Mouse (Mus musculus): Measurements from ENCODE around the gene Prpf8.

Gene Prpf8

GRCm38 (mm10) chr11:75508162-75508561, 21.5 kb downstream of the Prpf8 start:
- in situ Hi-C loops (cut with MboI): no loop called here

GRCm38 (mm10) chr11:75508904-75509303, 22.3 kb downstream of the Prpf8 start:
- in situ Hi-C loops (cut with MboI): no loop called here

- in situ Hi-C loops (cut with MboI): no loop called here
Observed at GRCm38 (mm10) chr11:75509741-75510626, 23.4 kb downstream of the Prpf8 start, which contains the start of gene Rilp. Gene Rilp (plus strand): TSS chr11:75510094.

- in situ Hi-C loops (cut with MboI): no loop called here
Observed at GRCm38 (mm10) chr11:75510627-75510993, 24.0 kb downstream of the Prpf8 start.

- in situ Hi-C loops (cut with MboI): no loop called here
Observed at GRCm38 (mm10) chr11:75511213-75511612, 24.6 kb downstream of the Prpf8 start.

- in situ Hi-C loops (cut with MboI): no loop called here
Observed at GRCm38 (mm10) chr11:75512301-75513018, 25.8 kb downstream of the Prpf8 start.

- in situ Hi-C loops (cut with MboI): no loop called here
Observed at GRCm38 (mm10) chr11:75513336-75513735, 26.7 kb downstream of the Prpf8 start, which contains the start of gene Scarf1. Gene Scarf1 (plus strand): TSS chr11:75513540.

GRCm38 (mm10) chr11:75515186-75515585, 28.6 kb downstream of the Prpf8 start:
- in situ Hi-C loops (cut with MboI): no loop called here

GRCm38 (mm10) chr11:75519834-75520633, 33.4 kb downstream of the Prpf8 start:
- in situ Hi-C loops (cut with MboI): no loop called here

- in situ Hi-C loops (cut with MboI): no loop called here
Observed at GRCm38 (mm10) chr11:75521609-75522008, 35.0 kb downstream of the Prpf8 start.

GRCm38 (mm10) chr11:75522793-75523192, 36.2 kb downstream of the Prpf8 start:
- in situ Hi-C loops (cut with MboI): no loop called here

- in situ Hi-C loops (cut with MboI): no loop called here
Observed at GRCm38 (mm10) chr11:75525531-75526125, 39.0 kb downstream of the Prpf8 start.

GRCm38 (mm10) chr11:75526943-75527342, 40.3 kb downstream of the Prpf8 start:
- in situ Hi-C loops (cut with MboI): no loop called here

GRCm38 (mm10) chr11:75529771-75530170, 43.2 kb downstream of the Prpf8 start:
- in situ Hi-C loops (cut with MboI): loop anchor here (5.0 kb wide), 1 partner anchor 38 kb away; no protein-coding TSS in a partner anchor

GRCm38 (mm10) chr11:75530325-75530724, 43.7 kb downstream of the Prpf8 start:
- in situ Hi-C loops (cut with MboI): loop anchor here (5.0 kb wide), 1 partner anchor 37 kb away; no protein-coding TSS in a partner anchor

- in situ Hi-C loops (cut with MboI): loop anchor here (5.0 kb wide), 1 partner anchor 36 kb away; no protein-coding TSS in a partner anchor
Observed at GRCm38 (mm10) chr11:75530845-75531373, 44.3 kb downstream of the Prpf8 start.

- in situ Hi-C loops (cut with MboI): loop anchor here (5.0 kb wide), 1 partner anchor 36 kb away; no protein-coding TSS in a partner anchor
Observed at GRCm38 (mm10) chr11:75531469-75532242, 45.0 kb downstream of the Prpf8 start, which contains the start of gene Slc43a2. Gene Slc43a2 (plus strand): TSS chr11:75531694.

GRCm38 (mm10) chr11:75532340-75533277, 46.0 kb downstream of the Prpf8 start:
- in situ Hi-C loops (cut with MboI): loop anchor here (5.0 kb wide), 1 partner anchor 35 kb away; no protein-coding TSS in a partner anchor

Measured in mature B cell (primary cell).